Mouse (Mus musculus): Measurements from ENCODE around the gene Nufip2. TPM values are rescaled to one million over a fixed set of nuclear protein-coding genes. Genes with fewer than 3 reads are reported as not detected.
"Not testable (repeated sequence)": the region's sequence is repeated elsewhere in the genome, so short reads cannot be mapped to it uniquely, and the experiment has no call there.

The Nufip2 gene
- total RNA-seq, 2 experiments from 2014 or later: 32.4 to 40.8 TPM

DNA sequence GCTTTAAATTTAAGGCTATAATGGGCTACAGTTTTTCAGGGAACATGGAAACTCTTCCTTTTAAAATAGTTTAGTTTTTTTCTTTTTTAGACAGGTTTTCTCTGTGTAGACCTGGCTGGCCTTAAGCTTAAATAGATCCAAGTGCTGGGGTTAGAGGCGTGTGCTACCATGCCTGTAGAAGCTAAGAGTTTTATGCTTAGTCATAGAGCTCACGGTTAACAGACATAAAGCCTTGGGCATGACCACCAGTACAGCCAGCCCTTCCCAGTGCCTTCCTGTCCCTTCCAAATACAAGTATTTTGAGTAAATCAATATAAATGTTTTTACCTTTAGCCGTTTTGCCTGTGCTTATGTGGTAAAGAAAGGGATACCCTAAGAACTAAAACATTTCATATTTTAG, 20.0 kb downstream of the Nufip2 start:
- no peak for DNase-seq (ENCODE audit: low spot score)

DNA sequence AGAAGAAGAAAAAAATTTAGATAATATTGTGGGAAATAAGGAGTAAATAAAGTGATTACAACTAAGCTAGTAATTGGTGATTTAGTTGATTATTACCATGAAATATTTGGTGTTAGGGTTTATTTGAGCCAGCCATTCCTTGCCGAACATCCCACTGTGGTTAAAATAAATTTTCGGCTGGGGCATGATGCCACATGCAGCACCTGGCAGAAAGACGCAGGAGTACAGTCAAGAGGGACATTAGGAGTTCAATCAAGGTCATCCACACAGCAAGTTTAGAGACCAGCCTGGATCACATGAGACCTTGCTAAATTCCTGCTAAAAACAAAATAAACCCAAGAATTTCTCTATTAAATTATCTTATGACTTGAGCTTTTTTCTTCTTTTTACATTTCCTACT, 23.1 kb downstream of the Nufip2 start:
- no peak for DNase-seq (ENCODE audit: low spot score)

DNA sequence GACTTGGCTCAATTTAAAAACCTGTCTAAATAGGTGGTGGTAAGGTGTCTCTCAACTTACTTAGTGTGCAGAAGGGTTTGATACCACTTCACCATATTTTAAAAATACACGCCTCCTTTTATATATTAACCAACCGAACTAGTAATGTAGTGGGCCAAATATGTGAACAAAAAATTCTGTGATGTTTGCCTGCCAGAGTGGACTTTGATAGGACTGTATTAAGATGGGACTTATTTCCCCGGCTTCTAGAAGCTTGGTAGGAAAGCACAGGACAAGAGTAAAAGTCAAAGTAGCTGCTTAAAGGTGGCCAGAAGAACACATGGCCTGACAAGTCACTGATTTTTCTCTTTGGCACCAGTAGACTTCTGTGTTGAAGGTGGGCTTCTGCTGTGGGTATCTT, 27.8 kb downstream of the Nufip2 start:
- no peak for DNase-seq (ENCODE audit: low spot score)

DNA sequence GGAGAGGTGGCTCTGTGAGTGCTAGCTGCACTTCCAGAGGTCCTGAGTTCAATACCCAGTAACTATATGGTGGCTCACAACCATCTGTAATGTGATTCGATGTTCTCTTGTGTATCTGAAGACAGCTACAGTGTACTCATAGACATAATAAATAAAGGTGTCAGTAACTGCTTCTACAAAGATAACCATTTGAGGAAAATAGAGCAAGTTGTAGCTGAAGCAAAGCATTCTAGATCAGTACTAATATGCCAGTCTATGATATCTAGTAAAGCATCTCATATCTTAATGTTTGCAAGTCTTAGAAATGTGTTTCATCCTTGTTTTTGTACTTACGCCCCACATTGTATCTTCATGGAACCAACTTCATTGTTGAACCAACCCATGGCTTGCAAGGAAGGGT, 33.1 kb downstream of the Nufip2 start:
- DNase-seq (ENCODE audit: low spot score): no peak

DNA sequence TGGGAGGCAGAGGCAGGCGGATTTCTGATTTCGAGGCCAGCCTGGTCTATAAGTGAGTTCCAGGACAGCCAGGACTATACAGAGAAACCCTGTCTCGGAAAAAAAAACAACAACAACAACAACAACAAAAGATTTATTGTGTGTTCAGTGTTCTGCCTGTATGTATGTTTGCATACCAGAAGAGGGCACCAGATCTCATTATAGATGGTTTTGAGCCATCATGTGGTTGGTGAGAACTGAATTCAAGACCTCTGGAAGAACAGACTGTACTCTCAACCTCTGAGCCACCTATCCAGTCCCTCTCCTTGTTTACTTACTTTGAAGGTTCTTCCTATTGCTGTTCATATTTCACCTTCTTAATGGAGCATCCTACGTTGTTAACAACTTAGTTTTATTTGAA, 35.4 kb downstream of the Nufip2 start:
- DNase-seq (ENCODE audit: low spot score): no peak

DNA sequence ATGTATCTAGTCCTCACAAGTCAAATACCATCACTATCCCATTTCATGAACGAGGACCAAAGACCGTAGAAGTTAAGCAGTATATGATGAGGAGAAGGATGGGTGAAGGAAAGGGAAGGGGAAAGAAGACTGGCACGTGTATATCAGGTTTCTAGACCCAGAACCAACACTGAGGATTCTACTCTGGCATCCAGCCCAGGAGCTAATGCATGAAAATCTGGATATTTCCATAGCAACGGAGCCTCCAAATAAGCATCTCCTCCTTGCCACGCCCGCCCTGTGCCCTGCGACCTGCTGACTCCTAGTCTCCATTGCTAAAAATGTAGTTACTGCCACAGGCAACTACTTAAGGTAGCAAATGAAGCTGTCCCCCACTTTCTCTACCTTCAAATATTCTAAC, 38.8 kb downstream of the Nufip2 start:
- DNase-seq (ENCODE audit: low spot score): no peak

DNA sequence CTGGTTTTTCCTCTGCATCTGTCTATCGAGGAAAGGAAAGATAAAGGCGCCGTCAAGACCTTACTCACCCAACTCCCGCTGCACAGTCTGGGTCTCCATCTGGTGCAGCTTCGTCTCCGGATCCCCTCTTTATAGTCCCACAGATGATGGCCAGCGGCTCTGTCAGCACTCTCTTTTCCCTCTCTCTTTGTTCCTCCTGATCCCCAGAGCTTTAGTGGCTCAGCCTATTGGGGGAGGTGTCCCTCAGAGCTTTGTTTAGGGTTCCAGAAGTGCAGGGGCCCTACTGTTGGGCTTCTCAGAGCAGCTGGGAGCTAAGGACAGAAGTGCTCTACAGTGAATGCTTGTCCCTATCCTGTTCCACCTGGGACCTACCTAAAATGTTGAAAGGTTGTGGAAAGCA, 39.2 kb downstream of the Nufip2 start, which contains the start of gene Cryba1:
Gene Cryba1 (minus strand): TSS at position 101 of the 400 bp plus-strand sequence.
- DNase-seq (ENCODE audit: low spot score): no peak

DNA sequence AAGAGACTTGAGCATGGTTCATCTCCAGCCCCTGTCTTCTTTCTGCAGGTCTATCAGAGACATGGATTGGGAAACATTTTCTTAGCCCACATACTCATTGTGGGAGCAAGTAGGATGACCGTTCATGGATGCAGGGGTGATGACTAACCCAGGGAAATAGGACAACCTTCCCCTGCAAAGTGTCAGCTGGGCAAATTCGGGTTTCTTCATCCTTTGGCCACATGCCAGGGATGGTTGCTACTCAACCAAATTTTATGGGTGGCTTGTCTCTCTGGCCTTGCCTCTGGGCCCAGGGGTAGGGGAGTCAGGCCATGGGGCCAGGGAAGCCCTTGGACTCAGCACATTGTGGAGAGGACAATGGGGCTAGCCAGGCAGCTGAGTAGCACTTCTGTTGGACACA, 42.6 kb downstream of the Nufip2 start:
- no peak for DNase-seq (ENCODE audit: low spot score)

DNA sequence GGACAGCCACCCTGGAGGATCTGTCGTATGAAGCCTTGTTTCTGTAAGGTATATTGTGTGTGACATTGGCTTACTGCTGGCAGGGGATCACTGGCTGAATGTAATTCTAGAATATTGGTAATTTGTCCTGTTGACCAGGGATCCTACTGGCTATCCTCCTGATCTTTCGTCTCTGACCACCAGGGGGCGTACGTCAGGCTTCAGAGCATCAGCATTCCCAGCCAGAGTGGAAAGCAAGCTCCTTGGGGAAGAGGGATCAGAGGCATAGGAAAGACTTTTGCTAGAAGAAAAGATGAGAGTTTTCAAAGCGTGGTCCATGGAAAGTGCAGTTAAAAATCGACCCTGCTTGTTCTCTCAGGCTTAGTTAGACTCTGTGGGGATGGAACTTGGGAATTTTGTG, 51.3 kb downstream of the Nufip2 start:
- peak; percentile 88 for DNase-seq (ENCODE audit: low spot score)

DNA sequence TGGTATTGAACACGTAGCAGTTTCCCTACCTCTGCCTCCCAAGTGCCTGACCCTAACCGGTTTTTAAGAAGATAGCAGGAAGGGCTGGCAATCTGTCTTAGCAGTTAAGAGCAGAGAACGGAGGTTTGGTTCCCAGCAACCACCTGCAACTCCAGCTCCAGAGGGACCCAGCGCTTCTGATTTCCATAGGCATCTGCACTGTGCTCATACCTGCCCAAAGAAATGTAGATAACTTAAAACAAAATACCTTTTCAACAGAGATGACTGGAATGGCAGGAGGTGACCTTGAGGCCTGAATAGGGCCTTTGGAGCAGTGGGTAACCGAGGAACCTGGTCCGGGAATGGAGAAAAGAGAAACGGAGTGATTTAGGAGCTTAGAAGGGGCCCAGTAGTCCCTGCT, 52.6 kb downstream of the Nufip2 start:
- DNase-seq (ENCODE audit: low spot score): no peak

DNA sequence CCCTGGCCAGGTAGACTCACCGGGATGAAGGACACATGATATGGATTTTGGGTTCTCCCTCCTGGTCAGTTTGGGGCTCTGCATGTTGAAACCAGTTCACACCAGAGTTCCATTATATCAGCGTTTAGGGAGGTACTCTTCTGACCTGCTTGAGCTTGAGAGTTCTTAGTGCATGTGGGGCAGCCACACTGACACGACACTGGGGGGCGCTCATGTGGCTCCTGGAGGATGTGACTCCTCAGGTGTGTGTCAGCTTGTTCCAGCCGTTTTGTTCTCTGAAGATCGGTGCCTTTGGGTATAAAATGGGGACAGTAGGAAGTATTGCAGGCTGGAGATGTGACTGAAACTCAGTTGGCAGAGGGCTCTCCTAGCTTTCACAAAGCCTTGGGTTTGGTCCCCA, 58.0 kb downstream of the Nufip2 start:
- peak; percentile 16 for DNase-seq (ENCODE audit: low spot score)

DNA sequence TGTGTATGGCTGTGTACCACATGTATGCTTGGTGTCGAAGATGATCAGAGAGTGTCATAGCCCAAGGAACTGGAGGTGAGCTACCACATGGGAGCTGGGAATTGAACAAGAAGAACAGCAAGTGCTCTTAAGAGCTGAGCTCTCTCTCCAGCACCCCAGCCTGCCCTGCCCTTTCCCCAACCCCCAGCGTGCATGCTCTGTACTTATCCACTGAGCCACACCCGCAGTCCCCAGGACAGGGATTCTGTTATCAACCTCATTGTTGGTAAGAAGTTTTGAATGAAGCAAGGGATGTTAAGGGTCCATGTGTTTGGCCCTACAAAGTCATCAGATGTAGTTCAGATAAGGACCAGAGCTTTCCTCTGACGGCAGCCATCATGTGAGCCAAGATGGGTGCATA, 60.7 kb downstream of the Nufip2 start:
- DNase-seq (ENCODE audit: low spot score): no peak

DNA sequence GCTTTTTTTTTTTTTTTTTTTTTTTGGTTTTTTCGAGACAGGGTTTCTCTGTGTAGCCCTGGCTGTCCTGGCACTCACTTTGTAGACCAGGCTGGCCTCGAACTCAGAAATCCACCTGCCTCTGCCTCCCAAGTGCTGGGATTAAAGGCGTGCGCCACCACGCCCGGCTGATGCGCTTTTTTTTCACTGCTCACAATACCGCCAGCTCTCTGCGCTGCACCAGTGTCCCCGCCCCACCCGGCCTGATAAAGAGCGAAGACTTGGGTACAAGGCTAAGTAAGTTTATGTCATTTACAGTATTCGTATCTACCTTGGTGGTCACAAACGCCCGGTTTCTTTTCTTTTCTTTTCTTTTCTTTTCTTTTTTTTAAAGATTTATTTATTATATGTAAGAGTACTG, 61.1 kb downstream of the Nufip2 start:
- not testable (repeated sequence) for DNase-seq (ENCODE audit: low spot score)

DNA sequence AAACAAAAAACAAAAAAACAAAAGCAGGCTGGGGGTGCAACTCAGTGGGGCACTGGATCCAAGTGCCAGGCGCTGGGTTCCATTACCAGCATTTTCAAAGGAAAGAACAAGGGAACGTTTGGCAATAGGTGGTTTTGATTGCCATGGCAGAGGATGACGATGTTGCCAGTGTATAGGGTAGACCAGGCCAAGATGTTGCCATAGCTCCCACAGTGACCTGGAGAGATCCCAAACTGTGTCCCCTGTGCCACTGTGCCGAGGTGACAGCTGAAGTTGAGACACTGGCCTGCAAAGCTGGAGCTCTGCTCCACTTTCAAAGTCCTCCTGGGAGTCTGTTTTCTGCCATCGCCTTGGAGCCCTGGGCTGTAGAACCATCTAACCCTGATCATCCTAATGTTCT, 63.0 kb downstream of the Nufip2 start:
- no peak for DNase-seq (ENCODE audit: low spot score)

DNA sequence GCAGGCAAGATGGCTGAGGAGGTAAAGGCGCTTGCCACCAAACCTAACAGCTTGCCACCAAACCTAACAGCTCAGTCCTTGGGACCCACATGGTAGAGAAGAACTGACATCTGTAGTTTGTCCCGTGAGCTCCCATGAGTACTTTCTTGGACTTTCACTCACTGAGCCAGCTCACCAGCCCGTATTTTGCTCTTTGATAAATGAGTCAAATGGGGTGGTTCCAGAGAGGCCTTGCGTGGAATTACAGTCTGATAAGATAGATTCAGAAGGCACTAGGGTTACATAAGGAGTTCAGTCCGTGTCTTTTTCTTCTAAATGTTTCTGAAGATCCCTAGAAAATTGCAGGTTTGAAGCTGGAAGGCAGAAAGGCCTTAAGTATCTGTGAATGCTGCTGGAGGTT, 66.6 kb downstream of the Nufip2 start:
- DNase-seq (ENCODE audit: low spot score): no peak

DNA sequence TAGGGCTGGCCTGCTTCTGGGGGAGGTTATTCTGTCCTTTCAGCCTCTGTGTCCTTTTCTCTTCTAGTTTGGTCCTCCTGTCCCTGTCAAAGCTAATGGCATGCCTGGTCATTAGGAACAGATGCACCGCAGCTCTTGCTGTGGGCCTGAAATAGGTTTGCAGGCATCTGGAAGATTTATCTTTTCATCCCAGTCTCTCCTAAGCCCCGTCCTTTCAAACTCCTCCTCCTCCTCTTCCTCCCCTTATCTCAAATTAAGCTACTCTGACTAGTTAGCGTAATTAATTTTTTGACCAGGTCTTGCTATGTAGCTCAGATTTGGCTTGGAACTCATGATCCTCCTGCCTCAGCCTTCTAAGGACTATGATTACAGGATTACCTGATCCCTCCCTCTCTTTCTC, 67.5 kb downstream of the Nufip2 start:
- no peak for DNase-seq (ENCODE audit: low spot score)

DNA sequence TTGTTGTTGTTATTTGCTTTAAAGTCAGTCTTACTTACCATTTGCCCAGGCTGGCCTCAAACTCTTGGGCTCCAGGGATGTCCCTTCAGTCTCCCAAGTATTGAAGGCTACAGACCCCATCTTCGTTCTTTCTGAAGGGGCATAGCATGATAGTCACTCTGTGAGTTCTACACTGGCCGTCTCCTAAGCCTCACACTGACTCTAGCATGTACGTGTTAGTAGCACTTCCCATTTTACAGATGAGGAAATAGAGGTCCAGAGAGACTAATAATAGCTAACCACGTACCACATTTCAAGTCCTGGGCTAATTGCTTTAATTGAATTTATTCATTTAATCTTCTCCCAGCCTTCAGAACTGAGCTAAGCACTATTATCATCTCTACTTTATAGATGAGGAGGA, 74.1 kb downstream of the Nufip2 start:
- DNase-seq (ENCODE audit: low spot score): no peak

DNA sequence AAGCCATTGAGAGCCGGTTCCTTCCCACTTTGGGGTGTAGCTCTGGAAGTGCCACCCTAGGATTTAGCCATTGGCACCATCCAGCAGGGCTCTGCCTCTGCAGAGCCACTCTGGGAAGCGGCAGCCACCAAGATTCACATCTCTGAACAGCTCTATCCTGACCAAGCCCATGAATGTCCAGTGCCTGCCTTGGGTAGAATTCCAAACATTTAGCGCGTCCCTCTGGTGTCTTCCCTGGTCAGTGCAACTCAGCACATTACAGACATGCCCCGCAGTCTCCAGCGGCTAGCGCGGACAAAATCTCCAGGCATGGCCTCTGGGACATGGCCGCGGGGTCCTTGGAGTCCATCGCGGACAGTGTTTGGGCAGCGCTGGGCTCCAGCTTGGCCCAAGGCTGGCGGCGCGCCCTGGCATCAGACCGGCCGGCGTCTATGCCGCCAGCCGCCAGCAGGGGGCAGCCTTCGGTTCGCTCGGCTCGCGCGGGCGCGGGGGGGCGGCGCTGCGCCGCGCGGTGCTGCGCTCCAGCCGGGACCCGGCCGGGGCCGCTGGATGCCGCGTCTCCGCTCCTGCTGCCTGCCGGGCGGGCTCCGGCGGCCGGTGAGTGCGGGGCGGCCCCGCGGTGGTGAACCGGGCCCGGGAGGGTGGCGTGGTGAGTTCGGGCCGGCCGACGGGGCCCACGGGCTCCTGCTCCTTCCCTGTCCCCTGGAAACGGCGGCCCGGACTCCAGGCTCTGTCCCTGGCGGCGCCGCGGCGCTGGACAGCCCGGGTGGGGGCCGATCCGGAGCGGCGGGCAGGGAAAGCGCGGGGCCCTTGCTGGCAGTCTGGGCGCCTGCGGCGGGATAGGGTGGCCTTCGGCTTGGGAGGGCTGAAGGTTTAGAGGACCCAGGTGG, 77.1 kb downstream of the Nufip2 start, which contains the start of gene Myo18a:
Gene Myo18a (plus strand): TSS at position 464 of the 890 bp plus-strand sequence.
- peak; percentile 80 for DNase-seq (ENCODE audit: low spot score)

DNA sequence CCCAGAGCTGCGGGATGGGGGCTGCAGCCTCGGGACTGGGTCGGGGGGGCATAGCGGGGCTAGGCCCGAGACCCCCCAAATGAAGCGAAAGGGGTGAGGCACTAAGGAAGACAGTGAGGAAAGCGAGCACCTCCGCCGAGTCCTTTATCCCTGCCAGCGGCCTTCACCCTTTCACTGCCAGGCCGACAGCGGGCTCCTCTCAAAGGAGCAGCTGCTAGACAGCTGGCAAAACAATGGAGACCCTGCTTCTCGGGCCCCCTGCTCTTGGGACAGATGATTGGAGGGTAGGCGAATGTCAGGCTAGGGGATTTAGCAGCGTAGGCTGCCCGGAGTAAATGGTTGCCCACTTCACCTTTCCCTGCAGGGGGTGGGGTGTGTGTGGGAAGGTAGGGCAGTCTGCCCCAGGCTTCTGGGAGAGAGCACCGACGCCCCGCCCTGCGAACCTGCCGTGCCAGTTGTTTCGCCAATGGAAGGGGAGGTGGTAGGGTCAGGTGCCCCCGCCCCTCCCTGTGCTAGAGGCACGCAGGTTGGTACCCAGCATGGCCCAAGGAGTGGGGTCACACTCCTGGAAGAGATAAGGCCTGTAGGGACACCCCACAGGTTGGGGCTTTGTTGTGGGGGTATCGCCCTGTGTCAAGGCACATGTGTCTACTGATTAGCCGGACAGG, 77.9 kb downstream of the Nufip2 start:
- peak; percentile 25 for DNase-seq (ENCODE audit: low spot score)

DNA sequence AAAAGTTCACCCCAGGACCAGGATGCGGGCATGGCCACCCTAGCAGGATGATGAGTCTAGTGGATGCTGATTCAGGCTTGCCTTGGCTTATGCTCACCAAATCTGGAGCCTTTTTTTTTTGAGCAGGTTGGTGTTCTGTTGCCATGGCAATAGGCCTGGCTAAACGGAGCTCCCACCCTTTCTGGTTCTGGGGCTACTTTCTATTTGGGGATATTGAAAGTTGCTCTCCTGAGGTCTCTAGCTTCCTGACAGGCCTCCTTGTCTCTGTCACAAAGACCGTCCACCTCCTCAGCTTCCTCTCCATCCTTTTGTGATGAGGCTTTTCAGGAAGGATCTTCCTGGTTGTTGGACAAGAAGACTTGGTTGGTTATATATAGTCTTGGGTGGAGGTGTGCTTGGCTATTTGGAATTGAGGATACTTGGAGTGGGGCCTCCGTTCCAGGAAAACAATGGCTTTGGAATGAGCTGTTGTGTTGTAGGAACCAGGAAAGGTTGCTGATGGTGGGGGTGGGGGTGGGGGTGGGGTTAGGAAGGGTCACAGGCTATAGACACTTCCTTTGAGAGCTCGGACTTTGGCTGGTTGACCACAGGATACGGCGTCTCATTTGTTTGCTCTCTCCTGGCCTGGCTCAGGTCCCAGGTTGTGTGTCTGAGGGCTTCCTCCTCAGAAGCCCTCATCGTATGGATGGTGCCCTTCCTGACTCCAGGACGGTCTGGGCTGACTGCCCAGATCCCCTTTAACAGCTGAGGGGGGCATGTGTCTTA, 78.9 kb downstream of the Nufip2 start:
- DNase-seq (ENCODE audit: low spot score): no peak

DNA sequence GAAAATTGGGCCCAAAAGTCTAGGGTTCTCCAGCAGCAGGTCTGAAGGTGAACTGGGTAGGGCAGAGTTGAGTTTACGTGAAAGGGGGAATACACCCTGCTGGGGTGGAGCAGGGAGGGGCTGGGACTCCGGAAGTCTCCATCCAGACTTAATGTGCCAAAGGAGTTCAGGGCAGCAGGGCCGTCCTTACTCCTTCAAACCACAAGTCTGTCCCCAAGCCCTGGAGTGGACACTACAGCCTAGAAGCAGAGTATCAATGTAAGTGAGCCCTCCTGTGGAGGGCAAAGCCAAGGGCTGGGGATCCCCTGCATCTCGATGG, 79.5 kb downstream of the Nufip2 start:
- no peak for DNase-seq (ENCODE audit: low spot score)

DNA sequence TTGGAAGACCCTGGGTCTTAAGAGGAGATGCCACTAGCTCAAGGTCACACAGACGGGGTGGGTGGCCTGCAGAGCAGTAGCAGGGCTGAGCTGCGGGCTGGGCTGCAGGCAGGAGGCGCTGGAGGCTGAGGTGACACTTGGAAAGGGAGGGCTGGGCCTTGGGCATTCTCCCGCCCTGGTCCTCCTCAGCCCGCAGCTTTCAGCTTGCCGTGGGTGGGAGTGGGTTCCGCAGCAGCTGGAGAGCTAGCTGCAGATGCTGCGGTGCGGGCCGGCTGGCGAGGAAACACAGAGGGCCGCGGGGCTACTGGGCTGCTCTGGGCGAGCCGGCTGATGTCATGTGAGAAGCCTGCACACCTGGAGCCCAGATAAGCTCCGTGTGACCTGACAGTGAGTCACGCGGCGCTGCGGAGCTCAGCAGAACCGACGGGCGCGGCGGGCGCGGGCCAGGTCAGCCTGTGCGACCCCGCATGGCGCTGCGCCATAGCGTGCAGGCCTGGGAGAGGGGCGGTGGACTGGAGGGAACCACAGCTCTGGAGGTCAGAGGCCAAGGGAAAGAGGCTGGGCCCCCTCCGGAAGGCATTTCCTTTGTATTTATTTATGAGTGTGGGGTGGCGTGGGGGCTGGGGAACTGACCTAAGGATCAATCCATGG, 80.5 kb downstream of the Nufip2 start:
- DNase-seq (ENCODE audit: low spot score): peak; percentile 19

Measured in gastrocnemius, adult 18-20 months (tissue).